Mouse (Mus musculus) lung, postnatal 0 days (tissue): ENCODE results near the gene Ptafr. TPM values are rescaled to one million over a fixed set of nuclear protein-coding genes. Genes with fewer than 3 reads are reported as not detected.

Experiments used
- ATAC-seq: fragments of 200-750 bp; cut with Nextera tagmentation; 2 replicates; pipeline ENCODE4 v1.8.0; 2017; ENCODE audit warnings: moderate library complexity
- DNase-seq: peaks from one replicate; pipeline ENCODE4 v3.0.0-alpha.2; 2016; ENCODE audit warnings: low spot score
- H3K27ac ChIP-seq: fragments of 300-500 bp; sonication (generic); 2 replicates; pipeline ENCODE4 v1.5.1; 2014; ENCODE audit warnings: antibody characterized with exemption, mild to moderate bottlenecking, low read length, mixed read lengths
- H3K27me3 ChIP-seq: fragments of 300-500 bp; sonication (generic); replicated peaks from 2 replicates; pipeline ENCODE4 v1.6.1; 2014; ENCODE audit warnings: low read length, mixed read lengths; ENCODE audit not compliant: insufficient read depth
- H3K36me3 ChIP-seq: fragments of 300-500 bp; sonication (generic); 2 replicates; pipeline ENCODE4 v1.6.1; 2014; ENCODE audit warnings: low read length, mixed read lengths; ENCODE audit not compliant: insufficient read depth
- H3K4me1 ChIP-seq: fragments of 300-500 bp; sonication (generic); 2 replicates; pipeline ENCODE4 v1.6.1; 2014; ENCODE audit warnings: antibody characterized with exemption, low read depth, low read length, mixed read lengths; ENCODE audit not compliant: insufficient read depth
- H3K4me2 ChIP-seq: fragments of 300-500 bp; sonication (generic); replicated peaks from 2 replicates; pipeline ENCODE4 v1.6.1; 2014; ENCODE audit warnings: low read depth, mild to moderate bottlenecking, low read length, moderate library complexity, mixed read lengths
- H3K4me3 ChIP-seq: fragments of 300-500 bp; sonication (generic); 2 replicates; pipeline ENCODE4 v1.5.1; 2014; ENCODE audit warnings: low read depth, low read length
- H3K9ac ChIP-seq: fragments of 300-500 bp; sonication (generic); replicated peaks from 2 replicates; pipeline ENCODE4 v1.6.1; 2014; ENCODE audit warnings: low read depth, mild to moderate bottlenecking
- H3K9me3 ChIP-seq: fragments of 300-500 bp; sonication (generic); 2 replicates; pipeline ENCODE4 v1.6.1; 2016; ENCODE audit warnings: low read length, mixed read lengths
- CTCF ChIP-seq: IDR thresholded peaks from 2 replicates; pipeline ENCODE4 v1.5.1; 2016; ENCODE audit warnings: antibody characterized with exemption, mild to moderate bottlenecking
- EP300 ChIP-seq: IDR thresholded peaks from 2 replicates; pipeline ENCODE4 v1.6.1; 2016; ENCODE audit warnings: antibody characterized with exemption, mild to moderate bottlenecking, control low read depth
- WGBS: fragments of 180-500 bp; shearing (Covaris S2); extraction: QIAGEN DNeasy Blood & Tissue Kit; methylation state at CpG from one replicate; pipeline ENCODE4 v1.1.7; 2014; 5-methylcytosine and 5-hydroxymethylcytosine counted together
- polyA plus RNA-seq: library from polyadenylated mRNA; unstranded; fragments of >200 nt; fragmentation: Nextera tagmentation; extraction: Ambion mirVana; gene quantifications from 2 replicates; pipeline ENCODE4 v1.2.1, GENCODE M21; 2015

Gene Ptafr
- polyA plus RNA-seq, 1 experiment from 2014 or later = 2.1 TPM

DNA sequence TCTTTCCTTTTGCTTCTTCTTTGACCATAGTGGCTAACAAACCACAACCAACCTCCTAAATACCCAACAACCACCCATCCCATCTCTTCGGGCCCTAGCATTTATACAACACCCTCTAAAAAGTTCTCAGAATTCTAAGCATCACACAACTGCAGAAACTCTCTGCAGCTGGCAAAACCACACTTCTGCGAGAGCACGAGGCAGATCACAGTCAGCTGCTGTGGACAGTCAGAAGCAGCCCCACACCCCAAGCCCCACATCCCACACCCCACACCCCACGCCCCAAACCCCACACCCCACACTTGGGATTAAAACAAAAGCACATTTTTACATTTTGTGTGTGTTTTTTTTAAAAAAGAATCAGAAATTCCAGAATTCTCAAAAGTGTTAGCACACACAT lies 39.6 kb downstream of the Ptafr start:
- 72% methylated on average over 4 of the region's 4 CpGs for WGBS
- H3K9me3 ChIP-seq = no peaks in the 10 kb centered on the region

DNA sequence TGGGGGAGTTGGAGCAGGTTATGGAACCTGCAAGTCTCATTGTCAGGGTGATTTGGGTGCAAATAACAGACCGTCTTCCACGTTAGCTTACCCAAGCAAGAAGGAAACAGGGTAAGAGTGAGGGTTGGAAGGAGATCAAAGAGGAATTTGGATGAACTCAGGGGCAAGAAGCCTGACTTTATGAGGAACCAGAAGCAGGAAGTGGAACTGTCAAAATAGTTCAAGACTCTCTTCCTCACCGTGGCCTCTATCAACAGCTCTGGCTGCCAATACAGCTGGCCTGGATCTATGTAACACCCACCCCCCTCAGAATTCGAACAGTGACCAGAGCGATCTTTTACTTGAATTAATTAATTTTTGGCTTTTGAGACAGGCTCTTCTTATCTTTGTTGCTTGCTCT lies 41.9 kb downstream of the Ptafr start:
- Histone ChIP-seq H3K4me3 (no peak overlapping the region), H3K36me3 (no peaks in the 10 kb centered on the region), H3K4me2 (no peak overlapping the region), H3K9ac (no peak overlapping the region), H3K9me3 (no peaks in the 10 kb centered on the region), H3K27ac (no peak overlapping the region), H3K27me3 (no peaks in the 10 kb centered on the region), H3K4me1 (no peaks in the 10 kb centered on the region)
- ATAC-seq = peak; percentile 78
- peak; percentile 69 for DNase-seq
- WGBS = 34% methylated on average over 5 of the region's 5 CpGs
- TF ChIP-seq CTCF (no peak), EP300 (no peak)

More for the DNA sequence above, 39.6 kb downstream of the Ptafr start:
- Histone ChIP-seq H3K27me3 (no peaks in the 10 kb centered on the region), H3K4me3 (no peak overlapping the region), H3K9ac (no peak overlapping the region), H3K4me1 (no peaks in the 10 kb centered on the region), H3K36me3 (no peaks in the 10 kb centered on the region), H3K4me2 (no peak overlapping the region), H3K27ac (no peak overlapping the region)
- DNase-seq (no peak), ATAC-seq (no peak)
- TF ChIP-seq CTCF = no peak
- TF ChIP-seq EP300 = no peak

DNA sequence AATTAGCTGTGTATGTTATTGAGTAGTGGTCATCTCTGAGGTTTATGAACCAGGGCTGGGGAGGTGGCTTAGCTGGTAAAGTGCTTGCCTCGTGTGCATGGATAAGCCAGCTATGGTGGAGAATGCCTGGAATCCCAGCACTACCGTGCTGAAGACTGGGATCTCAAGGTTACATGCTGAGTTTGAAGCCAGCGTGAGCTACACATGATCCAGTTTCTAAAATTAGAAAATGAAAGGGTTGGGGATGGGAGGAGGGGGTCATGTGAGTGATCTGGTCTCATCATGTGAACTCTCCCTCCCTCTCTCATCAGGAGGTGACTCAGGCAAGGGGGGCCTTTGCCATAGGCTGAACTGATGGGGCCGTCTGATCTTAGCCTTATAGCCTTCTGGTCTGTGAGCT lies 44.3 kb downstream of the Ptafr start:
- DNase-seq (no peak), ATAC-seq (no peak)
- H3K9ac ChIP-seq = no peak overlapping the region
- no peaks in the 10 kb centered on the region for H3K4me1 ChIP-seq
- H3K9me3 ChIP-seq = no peaks in the 10 kb centered on the region
- no peak overlapping the region for H3K27ac ChIP-seq
- H3K36me3 ChIP-seq = no peaks in the 10 kb centered on the region
- no peak overlapping the region for H3K4me2 ChIP-seq
- WGBS = 48% methylated on average over 4 of the region's 4 CpGs
- no peak for TF ChIP-seq CTCF
- H3K27me3 ChIP-seq = no peaks in the 10 kb centered on the region
- H3K4me3 ChIP-seq = no peak overlapping the region

DNA sequence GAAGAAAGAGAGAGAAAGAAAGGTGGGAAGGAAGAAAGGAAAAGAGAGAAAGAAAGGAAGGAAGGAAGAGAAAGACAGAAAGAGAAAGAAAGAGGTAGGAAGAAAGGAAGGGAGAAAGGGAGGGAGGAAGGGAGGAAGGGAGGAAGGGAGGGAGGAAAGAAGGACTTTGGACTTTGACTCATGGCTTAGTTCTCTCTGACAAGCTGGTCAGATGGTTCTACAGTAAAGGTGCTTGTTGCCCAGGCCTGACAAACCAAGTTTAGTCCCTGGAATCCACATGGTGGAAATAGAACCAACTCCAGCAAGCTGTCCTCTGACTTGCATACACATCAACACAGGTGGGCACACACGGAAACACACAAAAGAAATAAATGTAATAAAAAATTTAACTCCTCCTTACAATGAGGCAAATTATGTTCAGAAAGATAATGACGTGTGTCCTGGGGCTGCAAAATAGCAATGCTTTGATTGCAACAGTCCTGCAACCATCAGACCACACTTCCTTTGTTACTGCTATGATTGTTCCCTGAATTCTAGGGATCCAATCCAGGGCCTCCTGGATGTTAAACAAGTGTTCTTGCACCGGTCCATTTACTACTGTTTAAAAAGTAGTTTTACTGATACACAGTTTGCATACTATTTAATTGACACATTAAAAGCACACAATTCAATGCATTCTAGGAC lies 46.6 kb downstream of the Ptafr start:
- Histone ChIP-seq H3K4me2 (no peak overlapping the region), H3K4me1 (no peaks in the 10 kb centered on the region), H3K27ac (no peak overlapping the region), H3K9me3 (no peaks in the 10 kb centered on the region), H3K4me3 (no peak overlapping the region), H3K36me3 (no peaks in the 10 kb centered on the region), H3K9ac (no peak overlapping the region), H3K27me3 (no peaks in the 10 kb centered on the region)
- no peak for TF ChIP-seq CTCF
- no peak for TF ChIP-seq EP300
- DNase-seq = no peak
- WGBS = 57% methylated on average over 3 of the region's 3 CpGs
- no peak for ATAC-seq

DNA sequence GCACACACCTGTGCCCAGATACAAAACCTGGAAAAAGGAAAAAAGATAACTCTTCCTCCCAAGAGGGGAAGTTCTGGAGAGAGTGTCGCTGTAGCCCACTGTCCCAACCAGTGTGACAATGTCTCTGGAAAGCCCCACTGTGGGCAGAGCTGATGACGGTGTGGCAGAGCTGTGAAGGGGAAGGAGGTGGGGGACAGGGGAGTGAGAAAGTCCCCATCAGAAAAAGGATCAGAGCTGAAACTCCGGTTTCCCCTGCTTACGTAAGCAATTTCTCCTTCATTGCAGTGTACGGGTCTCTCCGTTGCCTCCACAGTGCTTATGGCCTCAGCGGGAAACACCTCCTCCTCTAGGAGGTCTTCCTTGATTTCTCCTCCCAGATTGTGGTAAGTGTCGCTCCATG lies 47.5 kb downstream of the Ptafr start:
- Histone ChIP-seq H3K27me3 (no peaks in the 10 kb centered on the region), H3K4me2 (no peak overlapping the region), H3K9ac (no peak overlapping the region), H3K4me3 (no peak overlapping the region), H3K9me3 (no peaks in the 10 kb centered on the region), H3K4me1 (no peaks in the 10 kb centered on the region), H3K36me3 (no peaks in the 10 kb centered on the region), H3K27ac (no peak overlapping the region)
- DNase-seq = no peak
- WGBS = 78% methylated on average over 8 of the region's 8 CpGs
- no peak for ATAC-seq
- TF ChIP-seq CTCF (no peak), EP300 (no peak)

DNA sequence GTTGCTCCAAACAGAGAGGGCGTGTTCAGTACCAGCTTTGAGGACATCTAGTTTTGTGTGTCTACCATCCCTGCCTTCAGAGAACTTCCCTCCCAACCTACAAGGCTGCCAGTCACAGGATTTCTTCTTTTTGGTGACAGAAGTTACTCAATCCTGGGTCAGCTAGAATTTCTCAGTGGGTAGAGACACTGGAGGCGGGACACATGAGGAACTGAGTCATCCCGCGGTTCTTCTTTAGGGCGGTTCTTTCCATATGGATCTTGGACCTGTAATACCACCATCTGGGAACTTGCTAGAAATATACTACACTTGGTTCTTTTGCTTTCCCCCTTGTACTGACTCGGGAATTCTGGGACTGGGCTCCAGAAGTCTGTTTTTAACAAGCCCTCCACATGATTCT lies 54.0 kb downstream of the Ptafr start:
- Histone ChIP-seq H3K4me2 (no peak overlapping the region), H3K36me3 (no peaks in the 10 kb centered on the region), H3K4me1 (no peaks in the 10 kb centered on the region), H3K9ac (no peak overlapping the region), H3K4me3 (no peak overlapping the region), H3K27ac (no peak overlapping the region), H3K27me3 (no peaks in the 10 kb centered on the region), H3K9me3 (no peaks in the 10 kb centered on the region)
- 87% methylated on average over 6 of the region's 6 CpGs for WGBS
- TF ChIP-seq EP300 = no peak
- no peak for TF ChIP-seq CTCF
- ATAC-seq (no peak), DNase-seq (peak; percentile 50)
